Mouse (Mus musculus) heart, embryonic 11.5 days (tissue): ENCODE results near the gene Gm45015. TPM values are rescaled to one million over a fixed set of nuclear protein-coding genes. Genes with fewer than 3 reads are reported as not detected.

ENCODE experiments used
- ATAC-seq: fragments of 200-750 bp; cut with Nextera tagmentation; replicated peaks from 2 replicates; pipeline ENCODE4 v1.8.0; 2017; ENCODE audit warnings: moderate library complexity; ENCODE audit not compliant: insufficient number of reproducible peaks, low FRiP score, low TSS enrichment
- H3K27ac ChIP-seq: fragments of 300-500 bp; sonication (generic); 2 replicates; pipeline ENCODE4 v1.5.1; 2014; ENCODE audit warnings: mild to moderate bottlenecking, low read depth, low read length
- H3K27me3 ChIP-seq: fragments of 300-500 bp; sonication (generic); 2 replicates; pipeline ENCODE4 v1.6.1; 2014; ENCODE audit warnings: mild to moderate bottlenecking, low read length, mixed read lengths; ENCODE audit not compliant: control insufficient read depth, insufficient read depth
- H3K36me3 ChIP-seq: fragments of 300-500 bp; sonication (generic); 2 replicates; pipeline ENCODE4 v1.6.1; 2014; ENCODE audit warnings: mild to moderate bottlenecking, low read length, moderate library complexity, mixed read lengths; ENCODE audit not compliant: control insufficient read depth, insufficient read depth
- H3K4me1 ChIP-seq: fragments of 300-500 bp; sonication (generic); 2 replicates; pipeline ENCODE4 v1.6.1; 2014; ENCODE audit warnings: low read length; ENCODE audit not compliant: control insufficient read depth, insufficient read depth
- H3K4me2 ChIP-seq: fragments of 300-500 bp; sonication (generic); 2 replicates; pipeline ENCODE4 v1.6.1; 2014; ENCODE audit warnings: mild to moderate bottlenecking, moderate library complexity
- H3K4me3 ChIP-seq: fragments of 300-500 bp; sonication (generic); 2 replicates; pipeline ENCODE4 v1.5.1; 2014; ENCODE audit warnings: low read depth, low read length
- H3K9ac ChIP-seq: fragments of 300-500 bp; sonication (generic); 2 replicates; pipeline ENCODE4 v1.6.1; 2014; ENCODE audit warnings: mild to moderate bottlenecking, low read depth, low read length, moderate library complexity
- H3K9me3 ChIP-seq: fragments of 300-500 bp; sonication (generic); replicated peaks from 2 replicates; pipeline ENCODE4 v1.6.1; 2016; ENCODE audit warnings: low read length; ENCODE audit not compliant: control insufficient read depth
- WGBS: fragments of 180-500 bp; shearing (Covaris S2); extraction: QIAGEN DNeasy Blood & Tissue Kit; methylation state at CpG from one replicate; pipeline ENCODE4 v1.1.7; 2014; ENCODE audit not compliant: insufficient replicate concordance; 5-methylcytosine and 5-hydroxymethylcytosine counted together
- polyA plus RNA-seq: library from polyadenylated mRNA; unstranded; fragments of >200 nt; fragmentation: Nextera tagmentation; extraction: Ambion mirVana; gene quantifications from 2 replicates; pipeline ENCODE4 v1.2.1, GENCODE M21; 2014

The Gm45015 gene
- polyA plus RNA-seq, 1 experiment from 2014 or later = not detected

GRCm38 (mm10) chrX:73342941-73343735 lies 6.5 kb upstream of the Gm45015 start:
- no peaks in the 10 kb centered on the region for H3K36me3 ChIP-seq
- peaks cover 4% of the 10 kb centered on the region; the same call in 1 of the 2 replicates for H3K27me3 ChIP-seq
- H3K4me3 ChIP-seq = peak overlapping the region; percentile 67
- H3K9ac ChIP-seq = peak overlapping the region; percentile 77
- peaks cover 4% of the 10 kb centered on the region; the same call in 1 of the 2 replicates for H3K4me1 ChIP-seq
- peak overlapping the region; percentile 63 for H3K4me2 ChIP-seq
- H3K9me3 ChIP-seq = no peaks in the 10 kb centered on the region
- peak overlapping the region; percentile 62; the same call in 1 of the 2 replicates for H3K27ac ChIP-seq
- no peak; the same call in 1 of the 2 replicates for ATAC-seq
- 17% methylated on average over 15 of the region's 15 CpGs for WGBS

GRCm38 (mm10) chrX:73342483-73342895 lies 5.8 kb upstream of the Gm45015 start, which contains the start of gene Zfp275:
Zfp275 (plus strand) TSS chrX:73342621.
- Histone ChIP-seq H3K27ac (peak within 1 kb of the TSS; percentile 62; the same call in 1 of the 2 replicates), H3K9ac (peak within 1 kb of the TSS; percentile 77), H3K4me1 (peaks cover 4% of the 10 kb centered on the region; the same call in 1 of the 2 replicates), H3K4me3 (peak within 1 kb of the TSS; percentile 67), H3K27me3 (peaks cover 4% of the 10 kb centered on the region; the same call in 1 of the 2 replicates), H3K36me3 (no peaks in the 10 kb centered on the region), H3K4me2 (peak within 1 kb of the TSS; percentile 63), H3K9me3 (no peaks in the 10 kb centered on the region)
- WGBS = 13% methylated on average over 37 of the region's 37 CpGs
- ATAC-seq = peak; percentile 85

GRCm38 (mm10) chrX:73342068-73342467 lies 5.4 kb upstream of the Gm45015 start:
- 34% methylated on average over 3 of the region's 3 CpGs for WGBS
- no peak for ATAC-seq

GRCm38 (mm10) chrX:73341473-73341872 lies 4.8 kb upstream of the Gm45015 start:
- WGBS = 50% methylated on average over 1 of the region's 1 CpGs
- H3K4me2 ChIP-seq = no peak overlapping the region
- no peak overlapping the region for H3K9ac ChIP-seq
- no peak for ATAC-seq
- H3K4me1 ChIP-seq = peaks cover 4% of the 10 kb centered on the region; the same call in 1 of the 2 replicates
- H3K27me3 ChIP-seq = peaks cover 4% of the 10 kb centered on the region; the same call in 1 of the 2 replicates
- no peak overlapping the region for H3K4me3 ChIP-seq
- no peaks in the 10 kb centered on the region for H3K36me3 ChIP-seq
- H3K27ac ChIP-seq = no peak overlapping the region
- no peaks in the 10 kb centered on the region for H3K9me3 ChIP-seq

More at GRCm38 (mm10) chrX:73342068-73342467, 5.4 kb upstream of the Gm45015 start:
- H3K36me3 ChIP-seq = no peaks in the 10 kb centered on the region
- peak overlapping the region; percentile 67 for H3K4me3 ChIP-seq
- H3K9ac ChIP-seq = no peak overlapping the region
- H3K4me1 ChIP-seq = peaks cover 4% of the 10 kb centered on the region; the same call in 1 of the 2 replicates
- H3K9me3 ChIP-seq = no peaks in the 10 kb centered on the region
- H3K4me2 ChIP-seq = peak overlapping the region; percentile 63
- no peak overlapping the region for H3K27ac ChIP-seq
- H3K27me3 ChIP-seq = peaks cover 4% of the 10 kb centered on the region; the same call in 1 of the 2 replicates

GRCm38 (mm10) chrX:73333548-73333947 lies 3.1 kb downstream of the Gm45015 start:
- Histone ChIP-seq H3K36me3 (no peaks in the 10 kb centered on the region), H3K27ac (no peak overlapping the region), H3K9me3 (no peaks in the 10 kb centered on the region), H3K27me3 (no peaks in the 10 kb centered on the region), H3K4me1 (no peaks in the 10 kb centered on the region), H3K4me3 (no peak overlapping the region), H3K4me2 (no peak overlapping the region), H3K9ac (no peak overlapping the region)
- no peak for ATAC-seq

- Histone ChIP-seq H3K9ac (no peak overlapping the region), H3K36me3 (no peaks in the 10 kb centered on the region)
- ATAC-seq = no peak
These were observed 9.4 kb downstream of the Gm45015 start for GRCm38 (mm10) chrX:73327215-73327614.

GRCm38 (mm10) chrX:73321029-73321428 lies 15.6 kb downstream of the Gm45015 start:
- Histone ChIP-seq H3K4me2 (no peak overlapping the region), H3K9ac (no peak overlapping the region), H3K4me1 (no peaks in the 10 kb centered on the region), H3K27ac (no peak overlapping the region), H3K36me3 (no peaks in the 10 kb centered on the region), H3K9me3 (no peaks in the 10 kb centered on the region), H3K27me3 (no peaks in the 10 kb centered on the region), H3K4me3 (no peak overlapping the region)
- WGBS = 56% methylated on average over 3 of the region's 3 CpGs
- no peak for ATAC-seq

More at GRCm38 (mm10) chrX:73327215-73327614, 9.4 kb downstream of the Gm45015 start:
- Histone ChIP-seq H3K27me3 (no peaks in the 10 kb centered on the region), H3K9me3 (no peaks in the 10 kb centered on the region), H3K4me3 (no peak overlapping the region), H3K4me2 (no peak overlapping the region), H3K27ac (no peak overlapping the region), H3K4me1 (no peaks in the 10 kb centered on the region)
- 80% methylated on average over 2 of the region's 2 CpGs for WGBS

- H3K27ac ChIP-seq = no peak overlapping the region
- no peak overlapping the region for H3K4me3 ChIP-seq
- no peak overlapping the region for H3K4me2 ChIP-seq
- H3K36me3 ChIP-seq = no peaks in the 10 kb centered on the region
- 16% methylated on average over 3 of the region's 3 CpGs for WGBS
- H3K4me1 ChIP-seq = no peaks in the 10 kb centered on the region
- ATAC-seq = no peak
- H3K27me3 ChIP-seq = no peaks in the 10 kb centered on the region; the same call in 1 of the 2 replicates
- H3K9ac ChIP-seq = no peak overlapping the region
- no peaks in the 10 kb centered on the region for H3K9me3 ChIP-seq
These were observed 24.1 kb downstream of the Gm45015 start for GRCm38 (mm10) chrX:73312522-73312921.
